Mouse (Mus musculus): Measurements from ENCODE around the gene Spag6. TPM values are rescaled to one million over a fixed set of nuclear protein-coding genes. Genes with fewer than 3 reads are reported as not detected.

Spag6 gene
- polyA plus RNA-seq, 1 experiment: 108 TPM

DNA sequence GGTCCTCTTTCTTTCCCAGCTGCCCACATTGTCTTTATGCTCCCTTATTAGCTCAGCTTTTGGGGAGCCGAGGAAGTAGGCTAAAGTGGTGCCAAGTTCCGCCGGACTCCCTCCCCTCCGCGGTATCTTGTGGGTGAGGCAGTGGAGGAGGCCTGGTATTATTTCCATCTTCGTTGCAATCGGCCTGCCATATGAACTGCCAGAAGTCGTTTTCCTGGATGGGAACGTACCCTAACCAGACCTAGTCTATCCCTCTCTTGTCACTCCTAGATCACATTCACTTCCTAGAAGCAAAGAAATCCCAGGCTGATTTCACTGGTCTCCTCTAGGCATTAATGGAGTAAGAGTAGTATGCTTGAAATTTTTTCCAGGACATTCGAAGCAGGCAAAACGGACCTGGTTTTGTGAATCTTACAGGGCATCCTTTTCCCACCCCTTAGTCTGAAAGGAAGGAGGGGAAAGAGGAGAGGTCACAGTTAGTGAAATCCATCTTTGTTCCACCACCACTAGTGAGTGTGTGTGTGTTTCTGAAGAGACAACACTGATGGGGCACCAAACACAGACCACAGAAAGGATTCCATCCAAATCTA, 5.7 kb downstream of the Spag6 start:
- Histone ChIP-seq H3K27ac (ENCODE audit: control insufficient read depth, insufficient read depth, low read depth, low read length) (peak overlapping the region; percentile 45; the same call in 1 of the 2 replicates), H3K4me1 (ENCODE audit: control insufficient read depth, insufficient read depth, low read length) (peaks cover 12% of the 10 kb centered on the region), H3K36me3 (ENCODE audit: control insufficient read depth, insufficient read depth, low read length) (no peaks in the 10 kb centered on the region), H3K4me3 (ENCODE audit: control insufficient read depth, low read depth, low read length) (peak overlapping the region; percentile 89), H3K27me3 (ENCODE audit: control insufficient read depth, insufficient read depth, low read length) (peaks cover 4% of the 10 kb centered on the region; the same call in 1 of the 2 replicates)
- TF ChIP-seq POLR2A (IDR thresholded peaks at IDR 0.05; ENCODE audit: control insufficient read depth, low read depth, low read length) (no peak), CTCF (IDR thresholded peaks at IDR 0.05; ENCODE audit: control insufficient read depth, insufficient read depth, insufficient replicate concordance, low read depth, low read length) (no peak)

- H3K27me3 ChIP-seq (ENCODE audit: control insufficient read depth, insufficient read depth, low read length): no peaks in the 10 kb centered on the region
- no peak for TF ChIP-seq CTCF (IDR thresholded peaks at IDR 0.05; ENCODE audit: control insufficient read depth, insufficient read depth, insufficient replicate concordance, low read depth, low read length)
- TF ChIP-seq POLR2A (IDR thresholded peaks at IDR 0.05; ENCODE audit: control insufficient read depth, low read depth, low read length): no peak
Observed at GRCm38 (mm10) chr2:18710356-18710755, 16.5 kb downstream of the Spag6 start.

GRCm38 (mm10) chr2:18713071-18713470, 19.2 kb downstream of the Spag6 start:
- no peaks in the 10 kb centered on the region for H3K27me3 ChIP-seq (ENCODE audit: control insufficient read depth, insufficient read depth, low read length)
- H3K4me3 ChIP-seq (ENCODE audit: control insufficient read depth, low read depth, low read length): no peak overlapping the region
- H3K27ac ChIP-seq (ENCODE audit: control insufficient read depth, insufficient read depth, low read depth, low read length): no peak overlapping the region
- no peaks in the 10 kb centered on the region for H3K36me3 ChIP-seq (ENCODE audit: control insufficient read depth, insufficient read depth, low read length)
- H3K4me1 ChIP-seq (ENCODE audit: control insufficient read depth, insufficient read depth, low read length): no peaks in the 10 kb centered on the region
- TF ChIP-seq POLR2A (IDR thresholded peaks at IDR 0.05; ENCODE audit: control insufficient read depth, low read depth, low read length): no peak
- TF ChIP-seq CTCF (IDR thresholded peaks at IDR 0.05; ENCODE audit: control insufficient read depth, insufficient read depth, insufficient replicate concordance, low read depth, low read length): no peak

More at GRCm38 (mm10) chr2:18710356-18710755, 16.5 kb downstream of the Spag6 start:
- Histone ChIP-seq H3K4me1 (ENCODE audit: control insufficient read depth, insufficient read depth, low read length) (no peaks in the 10 kb centered on the region), H3K36me3 (ENCODE audit: control insufficient read depth, insufficient read depth, low read length) (no peaks in the 10 kb centered on the region), H3K4me3 (ENCODE audit: control insufficient read depth, low read depth, low read length) (no peak overlapping the region), H3K27ac (ENCODE audit: control insufficient read depth, insufficient read depth, low read depth, low read length) (no peak overlapping the region)

- TF ChIP-seq CTCF (IDR thresholded peaks at IDR 0.05; ENCODE audit: control insufficient read depth, insufficient read depth, insufficient replicate concordance, low read depth, low read length) (no peak), POLR2A (IDR thresholded peaks at IDR 0.05; ENCODE audit: control insufficient read depth, low read depth, low read length) (no peak)
- Histone ChIP-seq H3K4me1 (ENCODE audit: control insufficient read depth, insufficient read depth, low read length) (no peaks in the 10 kb centered on the region), H3K27me3 (ENCODE audit: control insufficient read depth, insufficient read depth, low read length) (no peaks in the 10 kb centered on the region), H3K4me3 (ENCODE audit: control insufficient read depth, low read depth, low read length) (no peak overlapping the region), H3K27ac (ENCODE audit: control insufficient read depth, insufficient read depth, low read depth, low read length) (no peak overlapping the region), H3K36me3 (ENCODE audit: control insufficient read depth, insufficient read depth, low read length) (no peaks in the 10 kb centered on the region)
Observed at GRCm38 (mm10) chr2:18714337-18714736, 20.5 kb downstream of the Spag6 start.

DNA sequence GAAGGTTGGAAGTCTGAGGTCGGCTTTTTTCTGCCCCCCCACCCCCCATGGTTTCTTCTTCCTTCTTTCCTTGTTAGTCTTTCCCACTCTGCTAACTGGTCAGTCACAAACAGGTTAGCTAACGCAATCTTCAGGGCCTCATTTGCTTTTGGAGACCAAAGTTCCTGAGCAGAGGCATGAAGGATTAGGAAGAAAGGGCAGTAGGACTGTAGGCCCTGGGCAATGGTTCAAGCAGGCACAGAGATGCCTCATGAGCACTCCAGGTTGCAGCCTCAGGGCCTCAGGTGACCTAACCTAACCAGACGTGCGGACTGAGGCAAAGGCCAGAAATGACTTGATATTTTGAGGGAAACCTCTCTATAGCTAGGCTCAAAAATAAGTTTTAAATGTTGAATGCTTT, 24.7 kb downstream of the Spag6 start:
- Histone ChIP-seq H3K27ac (ENCODE audit: control insufficient read depth, insufficient read depth, low read depth, low read length) (no peak overlapping the region), H3K4me1 (ENCODE audit: control insufficient read depth, insufficient read depth, low read length) (no peaks in the 10 kb centered on the region), H3K4me3 (ENCODE audit: control insufficient read depth, low read depth, low read length) (no peak overlapping the region), H3K27me3 (ENCODE audit: control insufficient read depth, insufficient read depth, low read length) (no peaks in the 10 kb centered on the region), H3K36me3 (ENCODE audit: control insufficient read depth, insufficient read depth, low read length) (no peaks in the 10 kb centered on the region)
- TF ChIP-seq CTCF (IDR thresholded peaks at IDR 0.05; ENCODE audit: control insufficient read depth, insufficient read depth, insufficient replicate concordance, low read depth, low read length) (no peak), POLR2A (IDR thresholded peaks at IDR 0.05; ENCODE audit: control insufficient read depth, low read depth, low read length) (no peak)

DNA sequence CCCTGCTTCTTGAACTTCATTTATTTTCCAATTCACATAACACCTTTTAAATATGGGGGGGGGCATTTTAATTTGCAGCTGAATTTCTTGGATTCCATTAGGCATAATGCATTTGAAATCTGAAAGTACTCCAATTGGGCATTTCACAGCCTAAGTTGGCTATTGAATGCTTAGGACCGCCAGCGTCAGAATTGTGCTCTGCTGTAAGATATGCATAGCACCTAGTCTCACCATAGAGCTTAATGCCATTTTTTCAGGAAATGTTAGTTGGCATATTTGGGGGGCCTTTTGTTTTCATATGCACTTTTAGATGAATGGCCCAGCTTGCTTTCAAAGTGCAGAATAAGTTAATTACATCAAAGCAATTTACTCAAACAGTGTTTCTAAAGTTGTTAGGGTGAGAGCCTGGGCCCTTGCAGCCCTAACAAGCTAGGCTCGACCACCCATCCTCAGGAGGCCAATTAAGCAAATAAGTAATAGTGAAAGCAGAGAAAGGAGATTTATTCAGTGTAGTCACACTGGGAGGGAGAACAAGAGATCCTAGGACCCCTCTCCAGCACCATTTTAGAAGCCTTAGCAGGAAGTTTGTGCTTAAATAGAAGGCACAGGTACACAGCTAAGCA, 28.5 kb downstream of the Spag6 start:
- H3K27me3 ChIP-seq (ENCODE audit: control insufficient read depth, insufficient read depth, low read length): no peaks in the 10 kb centered on the region
- H3K27ac ChIP-seq (ENCODE audit: control insufficient read depth, insufficient read depth, low read depth, low read length): no peak overlapping the region
- H3K36me3 ChIP-seq (ENCODE audit: control insufficient read depth, insufficient read depth, low read length): no peaks in the 10 kb centered on the region
- H3K4me3 ChIP-seq (ENCODE audit: control insufficient read depth, low read depth, low read length): no peak overlapping the region
- no peak for TF ChIP-seq POLR2A (IDR thresholded peaks at IDR 0.05; ENCODE audit: control insufficient read depth, low read depth, low read length)
- TF ChIP-seq CTCF (IDR thresholded peaks at IDR 0.05; ENCODE audit: control insufficient read depth, insufficient read depth, insufficient replicate concordance, low read depth, low read length): no peak
- no peaks in the 10 kb centered on the region for H3K4me1 ChIP-seq (ENCODE audit: control insufficient read depth, insufficient read depth, low read length)

DNA sequence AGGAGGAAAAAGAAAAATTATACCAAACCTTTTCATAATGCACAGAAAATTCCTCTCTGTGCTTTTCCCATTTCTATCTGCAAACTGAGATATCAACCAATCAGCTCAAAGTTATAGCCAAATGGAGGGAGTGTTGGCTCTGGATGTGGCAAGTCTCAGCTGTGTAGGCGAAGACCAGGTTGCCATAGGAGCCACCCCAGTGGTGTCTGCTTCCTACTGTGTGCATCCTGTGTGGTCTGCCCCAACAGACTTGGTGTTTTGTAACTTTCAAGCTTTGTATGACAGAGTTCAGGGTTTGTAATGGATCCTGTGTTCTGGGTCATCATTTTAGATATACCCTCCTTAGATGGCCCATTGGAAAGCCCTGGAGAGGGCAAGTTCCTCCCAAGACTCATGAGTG, 30.6 kb downstream of the Spag6 start:
- no peaks in the 10 kb centered on the region for H3K36me3 ChIP-seq (ENCODE audit: control insufficient read depth, insufficient read depth, low read length)

More for the DNA sequence above, 30.6 kb downstream of the Spag6 start:
- H3K4me3 ChIP-seq (ENCODE audit: control insufficient read depth, low read depth, low read length): no peak overlapping the region
- H3K4me1 ChIP-seq (ENCODE audit: control insufficient read depth, insufficient read depth, low read length): no peaks in the 10 kb centered on the region
- TF ChIP-seq POLR2A (IDR thresholded peaks at IDR 0.05; ENCODE audit: control insufficient read depth, low read depth, low read length) (no peak), CTCF (IDR thresholded peaks at IDR 0.05; ENCODE audit: control insufficient read depth, insufficient read depth, insufficient replicate concordance, low read depth, low read length) (no peak)
- H3K27me3 ChIP-seq (ENCODE audit: control insufficient read depth, insufficient read depth, low read length): no peaks in the 10 kb centered on the region
- no peak overlapping the region for H3K27ac ChIP-seq (ENCODE audit: control insufficient read depth, insufficient read depth, low read depth, low read length)

All from testis, adult 2 months (tissue).